Mouse (Mus musculus) myocyte (in vitro differentiated cells): ENCODE results near the gene Cyp4x1.

Experiments
- E2F4 ChIP-seq: IDR thresholded peaks from one replicate; pipeline ENCODE4 v1.6.1; 2011; ENCODE audit warnings: mild to moderate bottlenecking, control low read depth, moderate library complexity; ENCODE audit not compliant: insufficient read depth
- MAX ChIP-seq: IDR thresholded peaks from one replicate; pipeline ENCODE4 v1.6.1; 2011; ENCODE audit warnings: low read depth, mild to moderate bottlenecking, control low read depth
- POLR2A ChIP-seq: IDR thresholded peaks from one replicate; pipeline ENCODE4 v1.6.1; 2011; ENCODE audit warnings: low read depth, mild to moderate bottlenecking, control low read depth, moderate library complexity; ENCODE audit not compliant: insufficient read length
- REST ChIP-seq: IDR thresholded peaks from one replicate; pipeline ENCODE4 v1.6.1; 2011; ENCODE audit warnings: mild to moderate bottlenecking, control low read depth, moderate library complexity; ENCODE audit not compliant: insufficient read depth, insufficient read length
- TCF12 ChIP-seq: IDR thresholded peaks from one replicate; pipeline ENCODE4 v1.6.1; 2011; ENCODE audit warnings: mild to moderate bottlenecking, control low read depth; ENCODE audit not compliant: poor library complexity, insufficient read depth, severe bottlenecking
- USF1 ChIP-seq: IDR thresholded peaks from one replicate; pipeline ENCODE4 v1.6.1; 2011; ENCODE audit warnings: low read depth, mild to moderate bottlenecking, control low read depth, moderate library complexity

- TF ChIP-seq POLR2A = no peak
- no peak for TF ChIP-seq MAX
- no peak for TF ChIP-seq USF1
- TF ChIP-seq E2F4 = no peak
- no peak for TF ChIP-seq REST
- TF ChIP-seq TCF12 = no peak
These were observed 38.2 kb downstream of the Cyp4x1 start for GRCm38 (mm10) chr4:115095671-115096434.
